Comparison of ENCODE assay signal across 9 mouse cellular contexts in the genomic region with DNA sequence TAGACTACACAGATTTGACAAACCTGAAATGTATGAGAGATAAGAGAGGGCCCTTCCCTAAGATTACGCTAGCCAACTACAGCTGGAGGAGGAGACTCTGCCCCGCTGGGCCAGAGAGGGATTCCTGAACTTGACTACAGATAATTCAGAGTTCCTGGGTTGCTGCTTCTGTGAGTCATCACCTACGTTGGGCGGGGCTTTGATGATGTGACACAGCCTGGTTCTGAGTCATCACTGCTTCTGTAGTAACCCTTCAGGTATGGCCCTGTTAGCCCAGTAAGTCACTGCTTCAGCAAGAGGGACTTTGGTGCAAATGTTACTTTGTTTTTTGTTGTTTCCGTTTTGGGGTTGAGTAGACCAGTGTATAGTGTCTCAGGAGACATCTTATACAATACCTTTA. TPM values are rescaled to one million over a fixed set of nuclear protein-coding genes. Genes with fewer than 3 reads are reported as not detected.
DNase-seq lines count a peak whose midpoint lies in the region.
"Had no signal": no experiment of that assay in that cellular context is flagged by ENCODE, and none has a peak within 500 bp of the region (broad histone marks: within the 10 kb centered on the region; RNA-seq: fewer than 3 reads in every experiment).

No protein-coding gene starts in this region.

- peak; percentile 67 for DNase-seq in 3134 (ENCODE audit: extremely low read depth, insufficient read length, low spot score)
- DNase-seq in 416B (ENCODE audit: low read depth), result peak; percentile 88
- DNase-seq in adrenal gland, adult 8-10 months, result peak; percentile 88
- DNase-seq in induced T-regulatory cell, adult 2 months (ENCODE audit: low read depth), result peak; percentile 76
- no peak for DNase-seq in right cerebral cortex, postnatal 4 days
- DNase-seq in thymus, postnatal 4 days, result no peak
- no peak for DNase-seq in cerebellum, postnatal 10 days
- DNase-seq: gastrocnemius, postnatal 14 days; thymus, postnatal 14 days had no signal

RNA-seq across cellular contexts. Expression of a gene that starts 42.9 kb away (rescaled TPM):
- total RNA-seq in adrenal gland, adult 8-10 months (2022), result 10 to 100 TPM; 22.2 to 58.2 (median 30.5) TPM

Comparison
In these comparisons a context has a peak if more than half of its experiments do, and no peak if none do; other contexts are left out.
1. DNase-seq: peak in 3134 (single experiment), 416B (single experiment), adrenal gland, adult 8-10 months (single experiment) and induced T-regulatory cell, adult 2 months (single experiment); none in right cerebral cortex, postnatal 4 days (single experiment), thymus, postnatal 4 days (single experiment) and cerebellum, postnatal 10 days (0 of 2).